Mouse (Mus musculus) erythroblast, adult 5-6 weeks (primary cell): ENCODE data around the gene Polr3gl. TPM values are rescaled to one million over a fixed set of nuclear protein-coding genes. Genes with fewer than 3 reads are reported as not detected.
"Not testable (repeated sequence)": the region's sequence is repeated elsewhere in the genome, so short reads cannot be mapped to it uniquely, and the experiment has no call there.

Experiments
- ATAC-seq: replicated peaks from 2 replicates; pipeline ENCODE4 v1.8.0; 2016; ENCODE audit warnings: moderate number of reproducible peaks, mild to moderate bottlenecking, moderate TSS enrichment, inconsistent platforms; ENCODE audit not compliant: poor library complexity, low FRiP score, severe bottlenecking
- total RNA-seq, 2 experiments: library from RNA; stranded (forward) in 1 of 2; stranded (reverse) in 1 of 2; fragments of 150-400 nt in 1 of 2; fragments of 200-764, 138-1000 nt in 1 of 2; gene quantifications; 2 replicates each; pipeline versions ENCODE4 v1.2.3 to v1.2.4; 2015 to 2017; ENCODE audit warnings: low replicate concordance in 2 of 2

Gene Polr3gl
- total RNA-seq (2015; ENCODE audit: low replicate concordance) (7.3 and 17.7 TPM in 2 replicates), total RNA-seq (2017; ENCODE audit: low replicate concordance) (3.9 and 16.5 TPM in 2 replicates)

- ATAC-seq, result peak; percentile 98
These were observed at the start of gene Polr3gl for GRCm38 (mm10) chr3:96593790-96594560. TSS of gene Polr3gl (minus strand) at chr3:96594181.

GRCm38 (mm10) chr3:96639219-96639618, 45.2 kb upstream of the Polr3gl start:
- peak; percentile 69 for ATAC-seq

GRCm38 (mm10) chr3:96636448-96636847, 42.5 kb upstream of the Polr3gl start:
- no peak for ATAC-seq

GRCm38 (mm10) chr3:96635906-96636305, 41.9 kb upstream of the Polr3gl start:
- ATAC-seq, result no peak

GRCm38 (mm10) chr3:96634928-96635879, 41.2 kb upstream of the Polr3gl start, which contains the start of the genes Pex11b and Gm42957:
TSS of gene Pex11b (plus strand) at chr3:96635376.
TSS of gene Gm42957 (plus strand) at chr3:96635474.
- peak; percentile 91 for ATAC-seq

GRCm38 (mm10) chr3:96634015-96634414, 40.0 kb upstream of the Polr3gl start:
- no peak for ATAC-seq

GRCm38 (mm10) chr3:96632058-96632457, 38.1 kb upstream of the Polr3gl start:
- ATAC-seq, result no peak

- ATAC-seq, result peak; percentile 97
These were observed 36.0 kb upstream of the Polr3gl start, which contains the start of gene Rbm8a for GRCm38 (mm10) chr3:96629729-96630600. TSS of gene Rbm8a (plus strand) at chr3:96629933.

- no peak for ATAC-seq
These were observed 29.2 kb upstream of the Polr3gl start for GRCm38 (mm10) chr3:96623201-96623600.

GRCm38 (mm10) chr3:96617941-96618340, 24.0 kb upstream of the Polr3gl start:
- ATAC-seq, result no peak

GRCm38 (mm10) chr3:96606618-96607017, 12.6 kb upstream of the Polr3gl start:
- no peak for ATAC-seq

GRCm38 (mm10) chr3:96606007-96606406, 12.0 kb upstream of the Polr3gl start:
- ATAC-seq, result not testable (repeated sequence)

GRCm38 (mm10) chr3:96603311-96603710, 9.3 kb upstream of the Polr3gl start:
- ATAC-seq, result no peak

GRCm38 (mm10) chr3:96602704-96603084, 8.7 kb upstream of the Polr3gl start:
- ATAC-seq, result no peak

- no peak for ATAC-seq
These were observed 8.1 kb upstream of the Polr3gl start for GRCm38 (mm10) chr3:96601941-96602703.

GRCm38 (mm10) chr3:96601251-96601787, 7.3 kb upstream of the Polr3gl start:
- no peak for ATAC-seq

GRCm38 (mm10) chr3:96600639-96601250, 6.8 kb upstream of the Polr3gl start, which contains the start of gene Lix1l:
TSS of gene Lix1l (plus strand) at chr3:96601149.
- ATAC-seq, result 0 out of 2 replicates have a peak, but pooled peaks have one; percentile 40

- no peak for ATAC-seq
These were observed 5.4 kb upstream of the Polr3gl start for GRCm38 (mm10) chr3:96599411-96599810.
